Mouse (Mus musculus): ENCODE results near the gene Phactr3.

GRCm38 (mm10) chr2:178117946-178118345 is 829 bp upstream of the Phactr3 start:
- no peak for TF ChIP-seq MAX (IDR thresholded peaks at IDR 0.05; ENCODE audit: low read length)
- TF ChIP-seq POLR2A (IDR thresholded peaks at IDR 0.05; ENCODE audit: control insufficient read depth in 1 of 2, insufficient read depth in 1 of 2, low read depth in 1 of 2, low read length in 2 of 2, poor library complexity in 1 of 2): no peak
- peak in 2 of 3 experiments; percentile 24; a peak in 3 of 6 replicates for TF ChIP-seq CTCF (IDR thresholded peaks at IDR 0.05 in 2 of 3, conservative IDR thresholded peaks at IDR 0.05 in 1 of 3; ENCODE audit: control insufficient read depth in 1 of 3, insufficient read depth in 1 of 3, low read depth in 2 of 3, low read length in 3 of 3, poor library complexity in 1 of 3, severe bottlenecking in 1 of 3)
- TF ChIP-seq USF1 (IDR thresholded peaks at IDR 0.05; ENCODE audit: low read depth, low read length): no peak
- TF ChIP-seq GABPA (IDR thresholded peaks at IDR 0.05; ENCODE audit: low read depth, low read length): no peak
- TF ChIP-seq MYC (IDR thresholded peaks at IDR 0.05; ENCODE audit: low read depth, low read length): no peak
- no peak for TF ChIP-seq ZNF384 (IDR thresholded peaks at IDR 0.05; ENCODE audit: low read depth, low read length)
- TF ChIP-seq ZC3H11A (IDR thresholded peaks at IDR 0.05; ENCODE audit: low read depth, low read length): no peak
- no peak for TF ChIP-seq JUND (IDR thresholded peaks at IDR 0.05; ENCODE audit: low read depth, low read length)
- TF ChIP-seq EP300 (IDR thresholded peaks at IDR 0.05; ENCODE audit: low read depth in 1 of 2, low read length in 2 of 2): no peak
- TF ChIP-seq NELFE (IDR thresholded peaks at IDR 0.05; ENCODE audit: low read depth, low read length): no peak
- TF ChIP-seq UBTF (IDR thresholded peaks at IDR 0.05; ENCODE audit: borderline replicate concordance, insufficient read depth, low read depth, low read length): no peak
- no peak for TF ChIP-seq CHD2 (IDR thresholded peaks at IDR 0.05; ENCODE audit: low read length)
- TF ChIP-seq NRF1 (IDR thresholded peaks at IDR 0.05; ENCODE audit: insufficient read depth, low read depth, low read length, poor library complexity, severe bottlenecking): no peak

Data from MEL (cell line).